Mouse (Mus musculus) forebrain, postnatal 0 days (tissue): ENCODE measurements around the gene Ptgir. TPM values are rescaled to one million over a fixed set of nuclear protein-coding genes. Genes with fewer than 3 reads are reported as not detected.

Source experiments
- ATAC-seq: fragments of 200-750 bp; cut with Nextera tagmentation; 2 replicates; pipeline ENCODE4 v1.8.0; 2017; ENCODE audit warnings: mild to moderate bottlenecking, moderate library complexity
- DNase-seq: peaks from one replicate; pipeline ENCODE4 v3.0.0-alpha.2; 2015
- H3K27ac ChIP-seq: fragments of 300-500 bp; sonication (generic); 2 replicates; pipeline ENCODE4 v1.5.1; 2014; ENCODE audit warnings: low read depth, mild to moderate bottlenecking, antibody characterized with exemption, low read length, moderate library complexity, mixed read lengths
- H3K27me3 ChIP-seq: fragments of 300-500 bp; sonication (generic); 2 replicates; pipeline ENCODE4 v1.6.1; 2014; ENCODE audit warnings: mild to moderate bottlenecking, low read length, mixed read lengths; ENCODE audit not compliant: insufficient read depth
- H3K36me3 ChIP-seq: fragments of 300-500 bp; sonication (generic); 2 replicates; pipeline ENCODE4 v1.6.1; 2014; ENCODE audit warnings: mild to moderate bottlenecking, moderate library complexity; ENCODE audit not compliant: insufficient read depth
- H3K4me1 ChIP-seq: fragments of 300-500 bp; sonication (generic); 2 replicates; pipeline ENCODE4 v1.6.1; 2014; ENCODE audit warnings: antibody characterized with exemption; ENCODE audit not compliant: insufficient read depth
- H3K4me2 ChIP-seq: fragments of 300-500 bp; sonication (generic); 2 replicates; pipeline ENCODE4 v1.6.1; 2014; ENCODE audit warnings: low read depth, mild to moderate bottlenecking, moderate library complexity
- H3K4me3 ChIP-seq: fragments of 300-500 bp; sonication (generic); 2 replicates; pipeline ENCODE4 v1.5.1; 2014; ENCODE audit warnings: low read depth, low read length, mixed read lengths
- H3K9ac ChIP-seq: fragments of 300-500 bp; sonication (generic); 2 replicates; pipeline ENCODE4 v1.6.1; 2014; ENCODE audit warnings: mild to moderate bottlenecking
- H3K9me3 ChIP-seq: fragments of 300-500 bp; sonication (generic); 2 replicates; pipeline ENCODE4 v1.6.1; 2016; ENCODE audit warnings: low read length
- CTCF ChIP-seq: sonication (generic); IDR thresholded peaks from 2 replicates; pipeline ENCODE4 v1.5.1; 2016; ENCODE audit warnings: antibody characterized with exemption, control low read depth, low read depth
- WGBS: fragments of 180-500 bp; shearing (Covaris S2); extraction: QIAGEN DNeasy Blood & Tissue Kit; methylation state at CpG from one replicate; pipeline ENCODE4 v1.1.7; 2014; 5-methylcytosine and 5-hydroxymethylcytosine counted together
- polyA plus RNA-seq: library from polyadenylated mRNA; unstranded; fragments of >200 nt; fragmentation: Nextera tagmentation; extraction: Ambion mirVana; gene quantifications from 2 replicates; pipeline ENCODE4 v1.2.1, GENCODE M21; 2015
- total RNA-seq: library from RNA; depleted of rRNA; stranded (reverse); fragments of >200 nt; gene quantifications from 2 replicates; pipeline ENCODE4 v1.2.3, GENCODE M21; 2014

Ptgir gene
- total and polyA plus RNA-seq, 2 experiments from 2014 or later = 0.08 TPM; not detected in 1

- Histone ChIP-seq H3K27ac (no peak overlapping the region), H3K9ac (peak overlapping the region; percentile 19; the same call in 1 of the 2 replicates), H3K4me1 (peaks cover 16% of the 10 kb centered on the region), H3K4me3 (peak overlapping the region; percentile 1; the same call in 1 of the 2 replicates), H3K36me3 (peaks cover 47% of the 10 kb centered on the region), H3K9me3 (no peaks in the 10 kb centered on the region), H3K4me2 (peak overlapping the region; percentile 92), H3K27me3 (no peaks in the 10 kb centered on the region)
- no peak for TF ChIP-seq CTCF
- 71% methylated on average over 7 of the region's 7 CpGs for WGBS
- DNase-seq = no peak
- no peak for ATAC-seq
Observed at GRCm38 (mm10) chr7:16920150-16920579, 13.9 kb downstream of the Ptgir start.

GRCm38 (mm10) chr7:16920818-16921791 lies 14.8 kb downstream of the Ptgir start:
- peak overlapping the region; percentile 84 for H3K4me3 ChIP-seq
- no peaks in the 10 kb centered on the region for H3K9me3 ChIP-seq
- no peak for TF ChIP-seq CTCF
- WGBS = 33% methylated on average over 21 of the region's 21 CpGs
- no peak for ATAC-seq
- peak overlapping the region; percentile 67 for H3K9ac ChIP-seq
- peak; percentile 35 for DNase-seq
- peaks cover 38% of the 10 kb centered on the region for H3K36me3 ChIP-seq
- H3K4me2 ChIP-seq = peak overlapping the region; percentile 92
- H3K27me3 ChIP-seq = no peaks in the 10 kb centered on the region
- peak overlapping the region; percentile 100 for H3K27ac ChIP-seq
- peaks cover 16% of the 10 kb centered on the region for H3K4me1 ChIP-seq

- H3K27me3 ChIP-seq = no peaks in the 10 kb centered on the region
- 17% methylated on average over 6 of the region's 6 CpGs for WGBS
- H3K27ac ChIP-seq = peak overlapping the region; percentile 100
- ATAC-seq = no peak
- H3K9ac ChIP-seq = peak overlapping the region; percentile 67
- peak overlapping the region; percentile 84 for H3K4me3 ChIP-seq
- DNase-seq = no peak
- TF ChIP-seq CTCF = no peak
- H3K4me1 ChIP-seq = peaks cover 16% of the 10 kb centered on the region
- no peaks in the 10 kb centered on the region for H3K9me3 ChIP-seq
- peak overlapping the region; percentile 92 for H3K4me2 ChIP-seq
- H3K36me3 ChIP-seq = peaks cover 30% of the 10 kb centered on the region
Observed at GRCm38 (mm10) chr7:16921881-16922335, 15.6 kb downstream of the Ptgir start.

GRCm38 (mm10) chr7:16922360-16922973 lies 16.2 kb downstream of the Ptgir start:
- DNase-seq (peak; percentile 35), ATAC-seq (no peak)
- Histone ChIP-seq H3K4me2 (peak overlapping the region; percentile 92), H3K9me3 (no peaks in the 10 kb centered on the region), H3K4me3 (peak overlapping the region; percentile 84), H3K27me3 (no peaks in the 10 kb centered on the region), H3K36me3 (peaks cover 24% of the 10 kb centered on the region), H3K27ac (peak overlapping the region; percentile 100), H3K9ac (peak overlapping the region; percentile 67), H3K4me1 (peaks cover 16% of the 10 kb centered on the region)
- no peak for TF ChIP-seq CTCF
- WGBS = 25% methylated on average over 10 of the region's 10 CpGs

GRCm38 (mm10) chr7:16923283-16924036 lies 17.2 kb downstream of the Ptgir start:
- WGBS = under 1% methylated on average over 40 of the region's 57 CpGs
- no peak for DNase-seq

More at GRCm38 (mm10) chr7:16923283-16924036, 17.2 kb downstream of the Ptgir start:
- peak overlapping the region; percentile 84 for H3K4me3 ChIP-seq
- ATAC-seq = peak; percentile 0
- H3K27ac ChIP-seq = peak overlapping the region; percentile 100
- H3K9ac ChIP-seq = peak overlapping the region; percentile 67
- peaks cover 16% of the 10 kb centered on the region for H3K4me1 ChIP-seq
- peak overlapping the region; percentile 92 for H3K4me2 ChIP-seq
- no peaks in the 10 kb centered on the region for H3K9me3 ChIP-seq
- TF ChIP-seq CTCF = no peak; the same call in 1 of the 2 replicates
- H3K36me3 ChIP-seq = peaks cover 14% of the 10 kb centered on the region
- no peaks in the 10 kb centered on the region for H3K27me3 ChIP-seq
